Mouse (Mus musculus): ENCODE results near the gene Mettl25.

The Mettl25 gene

DNA sequence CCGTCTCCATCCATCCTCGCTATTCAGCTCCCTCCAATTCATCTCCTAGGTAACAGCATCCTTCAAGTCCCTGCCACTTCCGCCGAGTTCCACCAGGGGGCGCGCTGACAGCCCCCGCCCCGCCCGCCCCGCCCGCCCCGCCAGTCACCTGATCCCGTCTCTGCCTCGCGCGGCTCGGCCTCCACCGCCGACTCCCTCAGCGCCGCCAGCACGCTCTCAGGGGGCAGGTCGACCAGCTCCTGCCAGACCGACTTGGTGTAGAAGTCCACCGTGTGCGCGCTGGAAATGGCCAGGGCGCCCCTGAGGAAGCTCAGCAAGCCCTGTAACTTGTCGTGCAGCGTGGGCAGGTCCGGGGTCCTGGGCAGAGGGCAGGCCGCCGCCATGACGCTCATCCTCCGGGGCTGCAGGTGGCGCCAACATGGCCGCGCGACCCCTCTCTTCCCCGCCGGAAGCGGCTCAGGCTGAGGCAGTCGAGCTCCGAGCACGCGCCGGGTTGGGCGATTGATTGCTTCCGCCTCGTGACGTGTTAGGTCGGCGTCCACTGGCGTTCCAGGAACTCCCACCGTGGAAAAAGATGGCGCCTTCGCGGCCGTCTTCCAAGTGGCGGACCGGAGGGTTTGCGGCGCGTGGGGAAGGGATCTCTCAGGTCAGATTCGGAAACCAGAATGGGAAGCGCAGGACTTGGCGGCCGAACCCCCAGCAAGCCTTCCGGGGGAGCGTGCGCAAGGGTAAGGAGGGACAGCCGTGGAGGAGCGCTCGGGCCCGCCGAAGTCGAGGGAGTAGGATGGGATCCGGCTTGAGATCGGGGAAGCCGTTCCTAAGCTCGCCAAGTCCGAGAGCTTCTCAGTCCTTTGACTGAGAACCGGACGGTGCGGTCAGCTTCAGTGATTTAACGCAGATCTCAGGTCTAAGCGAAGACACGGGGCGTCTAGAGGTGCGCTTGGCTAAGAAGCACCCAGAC, at the start of gene Mettl25, which contains the start of gene Ccdc59:
Gene Mettl25 (minus strand): TSS at position 453 of the 961 bp plus-strand sequence.
Gene Ccdc59 (plus strand): TSS at position 140 of the 961 bp plus-strand sequence.
- peak; percentile 97 for DNase-seq (ENCODE audit: low read depth, low spot score)

DNA sequence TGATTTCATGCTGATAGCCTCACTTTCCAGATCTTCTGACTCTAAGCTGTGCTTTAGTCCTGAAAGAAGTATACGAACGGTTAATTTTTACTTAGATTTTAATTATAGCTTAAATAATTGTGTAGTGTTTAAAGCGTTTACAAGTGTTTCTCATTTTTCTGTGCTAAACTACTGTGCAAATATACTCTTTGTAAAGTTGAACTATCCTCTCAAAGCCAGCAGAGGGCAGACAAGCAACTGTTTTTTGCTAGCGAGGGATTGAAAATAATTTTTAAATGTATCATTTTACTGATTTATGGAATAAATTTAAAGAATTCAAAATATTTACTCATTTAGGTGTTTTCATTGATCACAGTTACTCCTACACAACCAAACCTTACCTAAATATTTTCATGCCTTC, 26.1 kb upstream of the Mettl25 start:
- peak; percentile 10 for DNase-seq (ENCODE audit: low read depth, low spot score)

DNA sequence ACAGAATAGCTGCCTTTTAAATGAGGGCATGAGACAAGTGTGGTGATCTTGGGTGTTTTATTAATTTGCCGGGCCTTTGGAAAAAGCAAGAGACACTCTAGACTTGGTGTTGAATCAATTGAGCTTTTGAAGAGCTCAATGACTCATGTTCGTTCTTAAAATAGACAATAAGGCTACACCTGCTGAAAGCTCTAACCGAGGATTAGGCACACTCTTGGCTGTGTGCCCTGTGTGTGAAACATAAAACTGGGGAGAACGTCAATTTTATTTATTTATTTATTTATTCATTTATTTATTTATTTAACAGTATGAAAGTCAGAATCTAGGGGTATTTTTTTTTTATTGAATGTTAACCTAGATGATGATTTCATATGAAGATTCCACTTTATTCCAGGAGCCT, 10.0 kb upstream of the Mettl25 start:
- no peak for DNase-seq (ENCODE audit: low read depth, low spot score)

DNA sequence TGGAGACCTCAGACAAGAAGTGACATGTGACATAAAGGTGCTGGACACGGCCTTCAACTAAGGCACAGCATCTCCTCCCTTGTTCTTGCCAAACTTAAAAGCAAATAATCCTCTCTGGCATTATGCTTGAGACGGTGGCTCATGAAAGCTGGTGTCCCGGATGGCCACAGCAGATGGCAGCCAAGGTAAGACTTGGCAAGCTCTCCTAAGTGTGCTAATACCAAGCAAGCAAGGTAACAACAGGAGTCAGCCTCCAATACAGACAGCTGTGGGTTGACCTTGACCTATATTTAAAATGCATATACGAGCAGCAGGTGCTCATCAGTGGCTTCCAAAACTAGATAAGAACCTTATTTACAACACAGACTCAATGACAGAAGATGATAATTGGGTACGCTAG, 9.1 kb upstream of the Mettl25 start:
- DNase-seq (ENCODE audit: low read depth, low spot score) = no peak

DNA sequence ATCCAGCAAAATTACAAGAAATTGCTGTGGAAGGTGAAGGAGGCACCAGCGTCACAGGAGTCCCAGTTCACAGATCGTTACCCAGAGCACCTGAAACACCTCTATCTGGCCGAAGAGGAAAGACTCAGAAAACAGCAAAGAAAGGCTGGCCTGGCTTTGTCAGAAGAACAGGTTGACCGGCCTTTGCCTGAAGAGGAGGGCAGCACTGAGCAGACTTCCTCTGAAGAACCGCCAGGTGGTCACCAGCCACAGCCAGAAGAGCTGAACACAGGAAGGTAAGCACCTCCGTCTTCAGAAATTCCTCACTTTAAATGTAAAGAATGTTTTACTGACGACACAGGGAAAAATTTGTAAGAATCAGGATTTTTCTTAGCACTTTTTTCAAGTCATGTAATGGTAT, 1.4 kb upstream of the Mettl25 start:
- no peak for DNase-seq (ENCODE audit: low read depth, low spot score)

DNA sequence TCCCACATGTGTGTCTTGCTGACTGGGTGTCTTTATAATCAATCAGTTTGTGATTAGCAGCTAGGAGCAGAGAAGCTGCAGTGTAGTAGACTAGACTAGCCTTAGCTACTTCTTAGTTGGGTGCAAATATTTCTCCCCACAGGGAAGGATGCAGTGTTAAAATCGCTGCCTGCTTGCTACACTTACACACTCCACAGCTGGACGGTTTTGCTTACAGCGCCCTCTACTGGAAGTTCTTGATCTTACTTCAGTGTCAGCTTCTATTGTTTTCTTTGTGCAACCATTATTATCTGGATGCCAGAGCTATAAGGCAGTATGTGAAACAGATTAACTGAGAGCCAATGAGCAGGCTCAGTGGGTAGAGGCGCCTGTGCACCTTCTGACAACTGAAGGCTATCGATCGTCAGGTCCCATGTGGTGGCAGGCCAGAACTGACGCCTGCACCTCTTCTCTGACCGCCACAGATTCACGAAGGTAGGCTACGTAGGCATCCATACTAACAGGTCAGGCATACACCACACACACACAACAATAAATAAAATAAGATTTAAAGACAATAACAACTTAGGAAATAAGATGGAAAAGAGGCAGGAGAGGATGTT, 6.5 kb downstream of the Mettl25 start:
- DNase-seq (ENCODE audit: low read depth, low spot score) = peak; percentile 61

DNA sequence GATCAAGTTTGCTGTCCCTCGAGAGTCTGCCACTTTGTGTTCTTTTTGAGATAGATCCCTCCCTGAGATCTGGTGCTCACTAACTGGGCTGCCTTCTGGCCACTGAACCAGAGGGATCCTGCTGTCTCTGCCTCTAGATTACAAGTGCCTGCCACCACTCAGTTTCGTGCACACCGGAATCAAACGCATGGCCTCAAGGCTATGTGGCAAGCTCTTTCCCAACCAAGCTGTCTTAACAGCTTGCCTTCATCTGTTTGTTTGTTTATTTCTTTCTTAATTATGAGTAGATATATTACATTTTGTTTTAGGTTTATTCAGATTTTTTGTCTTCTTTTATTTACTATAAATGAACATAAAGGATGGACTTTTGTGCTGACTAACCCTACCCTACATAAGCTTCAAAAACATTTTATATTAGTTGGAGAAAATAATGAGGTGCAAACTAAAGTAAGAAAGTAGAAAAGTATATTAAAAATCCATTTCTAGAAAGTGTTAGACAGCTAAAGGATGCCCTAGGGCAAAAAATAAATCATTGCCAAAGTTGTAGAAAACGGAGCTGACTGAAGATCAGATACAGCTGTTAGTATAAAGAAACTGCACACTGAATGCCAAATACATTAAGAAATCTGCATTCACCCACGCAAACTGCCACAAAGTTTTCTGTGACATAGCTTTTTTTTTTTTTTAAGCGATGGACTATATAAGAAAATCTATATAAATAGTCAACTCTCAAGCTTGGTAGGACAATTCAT, 34.7 kb downstream of the Mettl25 start:
- no peak for DNase-seq (ENCODE audit: low read depth, low spot score)

DNA sequence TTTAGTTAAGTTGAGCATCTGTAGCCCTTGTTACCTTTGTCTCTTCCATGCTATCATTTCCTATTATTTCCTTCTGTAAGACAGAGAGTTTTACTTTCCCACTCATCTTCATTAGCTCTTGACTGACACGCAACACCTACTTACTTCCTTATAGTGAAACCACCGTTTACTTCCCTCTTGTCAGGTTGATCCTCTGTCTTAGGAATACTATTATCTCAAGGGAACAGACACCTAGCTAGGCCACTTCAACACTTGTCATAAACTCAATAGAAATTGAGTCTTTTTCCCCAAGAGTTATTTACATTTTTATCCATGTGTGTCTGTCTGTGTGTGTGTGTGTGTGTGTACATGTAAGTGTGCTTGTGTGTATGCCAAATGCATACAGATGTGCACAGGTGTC, 37.7 kb downstream of the Mettl25 start:
- no peak for DNase-seq (ENCODE audit: low read depth, low spot score)

DNA sequence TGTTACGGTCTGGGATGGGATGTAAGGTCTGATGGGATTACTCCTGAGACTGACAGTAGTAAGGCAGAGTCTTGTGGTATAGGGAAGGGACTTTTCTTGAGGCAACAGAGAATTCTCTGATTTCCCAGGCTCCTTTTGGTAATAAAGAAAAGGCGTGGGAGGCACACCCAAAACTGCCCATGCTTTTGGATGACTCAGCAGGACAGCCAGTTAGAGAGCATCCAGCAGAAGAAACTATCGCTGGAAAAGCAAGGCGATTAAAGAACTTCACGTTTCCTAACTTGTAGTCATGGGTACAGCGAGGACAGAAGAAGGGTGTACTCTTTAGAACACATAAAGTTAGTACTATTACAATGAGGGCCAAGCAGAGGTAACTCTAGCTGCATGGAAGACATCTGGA, 39.0 kb downstream of the Mettl25 start:
- no peak for DNase-seq (ENCODE audit: low read depth, low spot score)

DNA sequence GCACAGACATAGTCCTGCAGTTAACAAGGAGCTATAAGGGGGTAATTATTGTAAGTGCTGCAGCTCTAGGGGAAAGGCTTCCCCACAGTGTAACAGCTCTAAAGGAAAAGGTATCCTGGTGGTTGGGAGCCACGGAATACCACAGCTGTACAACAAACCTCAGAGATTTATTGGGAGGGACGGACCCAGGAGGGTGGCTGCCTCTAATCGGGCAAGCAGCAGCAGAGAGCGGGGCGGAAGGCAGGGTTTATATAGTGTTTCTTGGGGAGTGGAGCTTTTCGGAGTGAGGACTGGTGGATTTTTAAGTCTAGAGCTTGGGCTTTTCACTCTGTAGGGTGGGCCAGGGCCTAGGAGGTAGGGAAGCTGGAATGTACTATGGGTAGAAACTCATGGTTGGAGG, 40.0 kb downstream of the Mettl25 start:
- DNase-seq (ENCODE audit: low read depth, low spot score) = no peak

DNA sequence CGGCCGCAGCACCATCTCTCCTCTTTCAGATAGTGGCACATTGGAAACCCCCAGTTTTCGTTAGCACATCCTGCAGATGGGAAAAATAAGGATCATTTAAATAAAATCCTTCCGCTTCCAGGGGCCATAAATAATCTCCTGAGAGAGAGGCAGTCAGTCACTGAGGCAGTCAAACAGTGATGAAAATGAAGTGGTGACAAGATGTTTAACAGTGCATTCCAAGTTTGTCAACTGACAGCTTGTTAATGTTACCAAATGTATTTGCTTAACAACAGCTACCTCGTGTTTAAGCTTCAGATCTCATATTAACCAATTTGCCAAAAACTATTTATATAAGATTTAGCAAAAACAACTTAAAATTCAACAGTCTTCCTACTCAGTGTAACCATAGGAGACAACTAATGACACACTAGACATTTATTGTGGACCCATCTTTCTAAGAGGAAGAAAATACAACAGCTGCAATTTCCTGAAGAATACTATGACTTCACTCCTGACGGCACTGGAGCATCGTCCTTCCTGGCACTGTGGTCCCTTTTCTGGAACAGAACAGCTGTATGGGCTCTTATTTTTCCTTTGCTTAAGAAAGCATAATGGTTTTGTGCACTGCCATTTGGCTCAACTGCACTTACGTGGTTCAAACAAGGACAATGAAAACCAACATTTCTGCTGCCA, 43.8 kb downstream of the Mettl25 start:
- no peak for DNase-seq (ENCODE audit: low read depth, low spot score)

DNA sequence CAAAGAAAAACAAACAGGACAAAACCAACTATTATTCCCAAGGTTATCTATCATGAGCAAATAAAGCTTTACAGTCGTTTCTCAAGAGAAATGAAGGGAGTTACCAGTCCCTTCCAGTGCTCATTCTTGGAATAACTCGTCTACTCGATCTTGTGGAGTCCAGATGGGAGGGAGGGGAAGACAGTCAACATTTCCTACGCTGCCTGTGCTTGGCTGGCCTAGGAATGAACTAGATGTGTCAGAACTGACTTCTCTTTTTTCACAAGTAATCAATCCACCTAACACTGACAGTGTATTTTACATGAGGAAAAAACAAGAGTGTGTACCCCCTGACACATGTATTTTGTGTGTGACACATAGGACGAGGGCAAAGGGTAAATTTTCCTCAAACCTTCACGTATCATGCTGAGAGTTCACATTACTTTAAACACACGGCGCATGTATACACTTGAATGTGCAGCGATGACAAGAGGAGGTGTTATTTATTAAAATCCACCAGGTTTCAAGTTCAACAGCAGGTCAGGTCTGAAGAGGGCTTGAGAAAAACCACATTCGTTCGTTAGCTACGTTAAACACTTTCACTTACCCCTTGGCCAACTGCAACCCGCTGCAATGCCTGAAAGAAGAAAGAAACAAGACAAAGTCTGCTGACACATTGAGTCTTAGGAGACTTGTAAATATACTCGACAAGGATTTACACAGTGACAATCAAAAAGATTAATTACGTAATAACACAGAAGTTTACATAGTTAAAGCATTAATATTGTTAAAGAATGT, 47.2 kb downstream of the Mettl25 start:
- peak; percentile 24 for DNase-seq (ENCODE audit: low read depth, low spot score)

DNA sequence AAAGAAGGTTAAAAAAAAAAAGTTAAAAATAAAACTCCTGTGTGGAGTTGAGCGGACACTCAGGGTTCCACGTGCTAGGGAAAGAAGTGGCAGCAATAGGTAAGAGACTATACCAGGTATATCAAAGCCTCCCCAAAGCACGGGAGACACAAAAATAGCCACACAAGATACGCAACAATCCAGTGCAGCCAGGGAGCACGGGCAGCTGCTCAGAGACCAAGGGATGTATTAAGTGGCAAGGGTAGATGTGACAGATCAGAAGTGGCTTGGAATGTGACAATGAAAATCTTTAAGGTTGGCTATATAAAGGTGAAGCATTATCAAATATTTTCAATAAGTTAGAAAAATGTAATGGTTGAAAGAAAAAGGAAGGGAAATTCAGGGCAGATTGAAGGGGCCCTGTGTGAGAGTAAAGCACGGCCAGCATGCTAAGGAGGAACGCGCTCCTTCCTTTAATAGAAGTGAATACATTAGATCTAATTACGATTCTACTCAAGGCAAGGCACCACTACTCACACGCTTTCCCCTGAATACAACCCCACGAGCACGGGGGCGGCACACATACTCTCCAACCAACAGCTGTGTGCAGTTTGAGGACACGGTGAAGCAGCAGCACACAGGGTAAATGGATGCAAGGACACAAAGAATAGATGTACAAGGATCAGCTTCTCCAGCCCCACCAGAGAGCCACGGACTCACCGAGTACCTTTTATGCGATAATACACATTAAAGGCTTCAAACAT, 52.3 kb downstream of the Mettl25 start:
- no peak for DNase-seq (ENCODE audit: low read depth, low spot score)

DNA sequence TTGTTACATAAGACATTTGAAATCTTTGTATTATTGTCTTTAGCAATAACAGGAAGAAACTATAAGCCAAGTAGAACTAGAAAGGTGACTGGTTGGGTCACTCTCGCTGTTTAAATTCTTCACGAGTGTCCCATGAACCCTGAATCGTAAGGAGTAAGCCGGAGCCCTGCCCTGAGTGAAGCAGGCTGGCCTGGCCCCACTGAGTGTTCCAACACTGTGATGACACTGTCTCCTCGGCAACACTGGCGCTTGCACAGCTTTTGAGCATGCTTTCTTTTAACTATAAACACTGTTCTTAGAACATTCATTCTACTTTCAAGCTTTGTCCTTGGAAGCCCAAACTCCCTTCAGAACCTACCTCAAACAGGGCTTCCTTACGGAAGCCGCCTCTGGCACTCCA, 57.4 kb downstream of the Mettl25 start:
- no peak for DNase-seq (ENCODE audit: low read depth, low spot score)

DNA sequence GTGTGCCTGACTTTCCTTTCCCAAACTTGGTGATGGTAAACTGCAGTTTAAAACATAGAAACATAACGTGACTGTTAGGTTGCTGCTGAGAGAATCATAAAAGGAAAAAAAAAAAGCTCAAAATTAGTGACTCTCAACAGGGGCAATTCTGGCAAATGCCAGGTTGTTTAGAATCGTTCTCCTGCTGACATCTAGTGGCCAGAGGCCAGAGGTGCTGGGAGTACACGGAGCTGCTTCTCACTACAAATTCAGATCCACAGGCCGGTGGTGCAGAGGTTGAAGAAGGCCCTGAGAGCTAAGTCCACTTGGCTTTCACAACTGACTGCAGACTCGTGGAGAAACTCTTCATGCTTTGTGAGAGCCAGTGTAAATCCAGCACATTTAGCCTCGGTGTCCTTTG, 66.8 kb downstream of the Mettl25 start:
- peak; percentile 72 for DNase-seq (ENCODE audit: low read depth, low spot score)

DNA sequence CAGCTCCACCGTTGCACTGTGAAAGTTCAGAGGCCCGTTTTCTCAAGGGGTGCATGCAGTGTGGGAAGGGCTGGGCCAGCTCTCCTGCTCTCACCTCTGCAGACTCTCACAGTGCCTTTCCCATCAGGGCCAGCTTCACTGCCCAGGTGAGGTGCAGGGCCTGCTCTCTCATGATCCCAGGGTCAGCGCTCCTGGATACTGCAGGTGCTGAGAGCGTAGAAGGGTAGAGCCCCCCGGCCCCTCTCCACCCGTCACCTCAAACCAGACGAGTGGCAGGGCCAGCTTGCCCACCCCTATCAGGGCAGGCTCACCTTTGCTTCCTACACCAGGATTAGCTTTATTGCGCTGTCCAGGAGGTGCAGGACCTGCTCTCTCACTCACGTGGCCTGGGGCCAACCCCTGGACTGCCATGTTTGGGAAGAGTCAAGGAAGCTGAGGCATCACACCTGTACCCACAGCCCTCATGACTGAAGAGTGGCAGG, 68.3 kb downstream of the Mettl25 start:
- DNase-seq (ENCODE audit: low read depth, low spot score) = no peak

DNA sequence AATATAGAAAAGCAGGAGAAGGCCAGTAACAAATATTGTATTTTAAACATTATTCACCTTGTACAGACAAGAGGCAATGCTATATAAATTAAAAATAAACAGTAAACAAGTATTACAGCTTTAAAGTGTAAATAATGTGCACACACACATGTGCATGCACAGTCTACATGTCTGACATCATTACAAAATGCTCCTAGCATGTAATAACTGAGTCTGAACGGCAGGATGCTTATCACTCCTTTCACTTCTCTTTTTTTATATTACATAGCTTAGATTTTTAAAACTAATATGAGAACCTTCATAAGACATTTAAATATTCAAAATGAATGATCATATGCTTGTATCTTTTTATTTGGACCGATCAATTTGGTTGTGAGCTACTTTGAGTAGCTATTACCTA, 77.2 kb downstream of the Mettl25 start:
- DNase-seq (ENCODE audit: low read depth, low spot score) = no peak

DNA sequence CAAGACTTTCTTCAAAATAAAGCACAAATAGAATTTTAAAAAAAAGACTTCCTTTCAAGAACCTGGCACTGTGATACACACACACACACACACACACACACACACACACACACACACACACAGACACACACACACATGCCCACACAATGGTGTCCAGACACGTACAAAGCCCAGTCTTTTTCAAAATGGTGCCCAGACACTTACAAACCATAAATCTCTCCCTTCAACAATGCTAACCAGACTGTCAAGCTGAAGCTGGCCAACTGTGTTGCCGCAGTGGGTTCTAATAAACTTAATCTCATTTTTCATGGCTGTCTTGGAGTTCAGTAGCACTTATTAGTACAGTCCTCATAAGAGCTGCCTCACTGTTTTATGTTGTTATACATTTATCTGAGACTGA, 80.7 kb downstream of the Mettl25 start:
- peak; percentile 16 for DNase-seq (ENCODE audit: low read depth, low spot score)

DNA sequence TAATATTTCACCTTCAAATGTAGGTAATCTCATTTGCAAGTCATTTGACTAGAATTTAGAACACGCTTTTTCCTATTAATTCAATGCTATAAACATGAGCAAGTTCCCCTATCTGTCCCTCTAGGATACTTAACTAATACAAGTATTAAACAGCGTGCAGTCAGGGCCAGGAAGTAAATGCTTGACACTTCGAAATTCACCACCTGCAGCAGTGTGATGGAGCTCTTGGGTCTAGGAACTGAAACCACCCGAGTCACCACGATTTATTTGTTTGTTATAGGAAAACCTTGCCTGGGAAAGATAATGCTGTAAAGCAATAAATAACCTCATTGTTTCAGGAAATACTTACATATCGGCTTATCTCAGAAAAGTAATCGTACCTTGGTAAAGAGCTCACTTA, 81.1 kb downstream of the Mettl25 start:
- no peak for DNase-seq (ENCODE audit: low read depth, low spot score)

Data from mesoderm, embryonic 11.5 days (tissue).